Comparison of ENCODE assay signal across 21 mouse cellular contexts in the genomic region with DNA sequence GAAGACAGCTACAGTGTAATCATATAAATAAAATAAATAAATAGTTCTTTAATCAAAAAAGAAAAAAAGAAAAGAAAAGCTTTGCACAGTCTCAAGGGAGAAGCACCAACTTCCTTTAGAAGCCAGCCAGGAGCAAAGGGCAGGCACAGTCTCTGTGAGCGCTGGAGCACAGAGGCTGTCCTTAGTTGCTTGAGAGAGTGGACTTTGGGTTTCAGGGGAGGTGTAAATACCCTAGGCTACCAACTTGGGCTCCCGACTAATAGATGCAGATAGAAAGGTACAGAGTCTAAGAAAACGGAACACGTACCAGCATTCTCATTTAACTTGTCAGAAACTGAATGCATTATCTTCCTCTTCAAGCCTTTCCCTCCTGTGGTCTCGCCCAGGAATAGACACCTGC. TPM values are rescaled to one million over a fixed set of nuclear protein-coding genes. Genes with fewer than 3 reads are reported as not detected.
A peak's percentile ranks its signal among the peaks of the same experiment; 100 is the strongest.
DNase-seq lines count a peak whose midpoint lies in the region; ATAC-seq lines count a peak whose summit lies in the region.
"Had no signal": no experiment of that assay in that cellular context is flagged by ENCODE, and none has a peak within 500 bp of the region (broad histone marks: within the 10 kb centered on the region; RNA-seq: fewer than 3 reads in every experiment).

No protein-coding gene starts in this region.

- H3K9ac ChIP-seq in embryonic facial prominence, embryonic 11.5 days (replicated peaks; ENCODE audit: low read length) = peak overlapping the region; percentile 19; the same call in 1 of the 2 replicates
- H3K9ac ChIP-seq in neural tube, embryonic 12.5 days = no peak overlapping the region
- H3K9ac ChIP-seq in kidney, embryonic 16.5 days (replicated peaks; ENCODE audit: low read length) = 0 out of 2 replicates have a peak overlapping the region, but pooled peaks have one; percentile 76
- no peak overlapping the region for H3K9ac ChIP-seq in hindbrain, embryonic 11.5 days (ENCODE audit: low read depth, low read length)
- H3K9ac ChIP-seq: midbrain, embryonic 13.5 days had no signal

- no peak for DNase-seq in embryonic facial prominence, embryonic 11.5 days (ENCODE audit: low spot score)
- DNase-seq in embryonic facial prominence, embryonic 10.5 days (ENCODE audit: low spot score) = no peak
- DNase-seq in neural tube, embryonic 10.5 days (ENCODE audit: extremely low spot score, low spot score) = no peak
- peak; percentile 73 for DNase-seq in yolk sac, embryonic 10.5 days (ENCODE audit: low spot score)
- no peak for DNase-seq in hindbrain, embryonic 11.5 days (ENCODE audit: low spot score)
- DNase-seq: adrenal gland, postnatal 14 days; cerebellum, adult 18-20 months; heart, postnatal 10 days; layer of hippocampus, postnatal 36 days; lung, embryonic 14.5 days; lung, postnatal 4 days; right cerebral cortex, postnatal 14 days had no signal

- H3K4me3 ChIP-seq in embryonic facial prominence, embryonic 11.5 days (ENCODE audit: low read depth, low read length) = no peak overlapping the region
- H3K4me3 ChIP-seq in embryonic facial prominence, embryonic 10.5 days = no peak overlapping the region
- no peak overlapping the region for H3K4me3 ChIP-seq in neural tube, embryonic 12.5 days
- H3K4me3 ChIP-seq in kidney, embryonic 16.5 days (ENCODE audit: low read length) = no peak overlapping the region
- H3K4me3 ChIP-seq in hindbrain, embryonic 11.5 days (ENCODE audit: low read depth, low read length) = no peak overlapping the region

- H3K9me3 ChIP-seq in embryonic facial prominence, embryonic 11.5 days (replicated peaks; ENCODE audit: control insufficient read depth, low read length) = no peaks in the 10 kb centered on the region
- H3K9me3 ChIP-seq in embryonic facial prominence, embryonic 10.5 days = no peaks in the 10 kb centered on the region
- H3K9me3 ChIP-seq in neural tube, embryonic 12.5 days = no peaks in the 10 kb centered on the region
- no peaks in the 10 kb centered on the region for H3K9me3 ChIP-seq in kidney, embryonic 16.5 days (ENCODE audit: low read length)
- H3K9me3 ChIP-seq in hindbrain, embryonic 11.5 days (ENCODE audit: control insufficient read depth, low read length) = no peaks in the 10 kb centered on the region
- H3K9me3 ChIP-seq: forebrain, embryonic 12.5 days; heart, embryonic 10.5 days; midbrain, embryonic 13.5 days; neural tube, embryonic 13.5 days had no signal

- 0 out of 2 replicates have a peak, but pooled peaks cover 3% of the 10 kb centered on the region for H3K36me3 ChIP-seq in embryonic facial prominence, embryonic 11.5 days (replicated peaks; ENCODE audit: control insufficient read depth, insufficient read depth, low read depth, low read length)
- peaks cover 24% of the 10 kb centered on the region for H3K36me3 ChIP-seq in embryonic facial prominence, embryonic 10.5 days (replicated peaks)
- H3K36me3 ChIP-seq in neural tube, embryonic 12.5 days = peaks cover 16% of the 10 kb centered on the region
- peaks cover 18% of the 10 kb centered on the region for H3K36me3 ChIP-seq in kidney, embryonic 16.5 days (ENCODE audit: insufficient read depth, low read length)
- no peaks in the 10 kb centered on the region for H3K36me3 ChIP-seq in hindbrain, embryonic 11.5 days (ENCODE audit: control insufficient read depth, insufficient read depth, low read length)

- whole genome bisulfite sequencing in embryonic facial prominence, embryonic 11.5 days = 63% methylated on average over 5 of the region's 5 CpGs
- 70% methylated on average over 5 of the region's 5 CpGs for WGBS in embryonic facial prominence, embryonic 10.5 days
- 80% methylated on average over 5 of the region's 5 CpGs for WGBS in neural tube, embryonic 12.5 days
- 68% methylated on average over 5 of the region's 5 CpGs for WGBS in kidney, embryonic 16.5 days
- WGBS in hindbrain, embryonic 11.5 days = 69% methylated on average over 5 of the region's 5 CpGs

- peaks cover 3% of the 10 kb centered on the region for H3K27me3 ChIP-seq in embryonic facial prominence, embryonic 11.5 days (ENCODE audit: control insufficient read depth, insufficient read depth, low read length)
- peaks cover 37% of the 10 kb centered on the region for H3K27me3 ChIP-seq in embryonic facial prominence, embryonic 10.5 days (replicated peaks; ENCODE audit: low read depth, poor library complexity, severe bottlenecking)
- H3K27me3 ChIP-seq in neural tube, embryonic 12.5 days (replicated peaks) = no peaks in the 10 kb centered on the region
- H3K27me3 ChIP-seq in kidney, embryonic 16.5 days (ENCODE audit: insufficient read depth, low read length) = no peaks in the 10 kb centered on the region
- 0 out of 2 replicates have a peak, but pooled peaks cover 8% of the 10 kb centered on the region for H3K27me3 ChIP-seq in hindbrain, embryonic 11.5 days (ENCODE audit: control insufficient read depth, insufficient read depth, low read length)

- ATAC-seq in embryonic facial prominence, embryonic 11.5 days (replicated peaks; ENCODE audit: insufficient number of reproducible peaks, low FRiP score, low TSS enrichment, low read depth) = no peak
- no peak for ATAC-seq in neural tube, embryonic 12.5 days (ENCODE audit: low FRiP score, low read depth)
- no peak for ATAC-seq in kidney, embryonic 16.5 days (ENCODE audit: low FRiP score, low TSS enrichment)
- ATAC-seq in erythroblast, adult 5-6 weeks (replicated peaks; ENCODE audit: low FRiP score, poor library complexity, severe bottlenecking) = no peak
- ATAC-seq in hindbrain, embryonic 11.5 days (ENCODE audit: low FRiP score) = no peak

- no peak overlapping the region for H3K27ac ChIP-seq in embryonic facial prominence, embryonic 11.5 days (replicated peaks; ENCODE audit: low read depth, low read length)
- no peak overlapping the region for H3K27ac ChIP-seq in embryonic facial prominence, embryonic 10.5 days (replicated peaks)
- no peak overlapping the region for H3K27ac ChIP-seq in neural tube, embryonic 12.5 days
- peak overlapping the region; percentile 88 for H3K27ac ChIP-seq in kidney, embryonic 16.5 days (ENCODE audit: low read length)
- no peak overlapping the region for H3K27ac ChIP-seq in hindbrain, embryonic 11.5 days (ENCODE audit: low read depth, low read length)
- H3K27ac ChIP-seq: hindbrain, embryonic 14.5 days had no signal

- no peaks in the 10 kb centered on the region for H3K4me1 ChIP-seq in embryonic facial prominence, embryonic 11.5 days (ENCODE audit: control insufficient read depth, insufficient read depth, low read length)
- peaks cover 34% of the 10 kb centered on the region for H3K4me1 ChIP-seq in embryonic facial prominence, embryonic 10.5 days
- peaks cover 12% of the 10 kb centered on the region for H3K4me1 ChIP-seq in neural tube, embryonic 12.5 days
- peaks cover 28% of the 10 kb centered on the region for H3K4me1 ChIP-seq in kidney, embryonic 16.5 days (ENCODE audit: insufficient read depth, low read length)
- H3K4me1 ChIP-seq in hindbrain, embryonic 11.5 days (replicated peaks; ENCODE audit: control insufficient read depth, insufficient read depth, low read length) = no peaks in the 10 kb centered on the region; the same call in 1 of the 2 replicates

- H3K4me2 ChIP-seq in embryonic facial prominence, embryonic 11.5 days (ENCODE audit: low read depth, low read length) = no peak overlapping the region
- H3K4me2 ChIP-seq in neural tube, embryonic 12.5 days (replicated peaks) = peak overlapping the region; percentile 85; the same call in 1 of the 2 replicates
- 0 out of 2 replicates have a peak overlapping the region, but pooled peaks have one; percentile 92 for H3K4me2 ChIP-seq in kidney, embryonic 16.5 days (replicated peaks; ENCODE audit: low read depth, low read length)
- H3K4me2 ChIP-seq in hindbrain, embryonic 11.5 days (replicated peaks; ENCODE audit: low read depth, low read length) = no peak overlapping the region

RNA-seq across cellular contexts. Expression of gene Cgref1, which starts 3.2 kb away (rescaled TPM):
- polyA plus RNA-seq in embryonic facial prominence, embryonic 11.5 days (2014; fragmentation: Nextera tagmentation; extraction: Ambion mirVana) = 3.7 and 4.4 TPM in 2 replicates
- 2.2 and 3.2 TPM in 2 replicates for polyA plus RNA-seq in embryonic facial prominence, embryonic 10.5 days (2016; fragmentation: Nextera tagmentation; extraction: Ambion mirVana)
- 15.9 and 17.7 TPM in 2 replicates for polyA plus RNA-seq in neural tube, embryonic 12.5 days (2016; fragmentation: Nextera tagmentation; extraction: Ambion mirVana)
- polyA plus RNA-seq in kidney, embryonic 16.5 days (2015; fragmentation: Nextera tagmentation; extraction: Ambion mirVana) = 17.9 and 20.3 TPM in 2 replicates
- total RNA-seq in erythroblast, adult 5-6 weeks (2015; ENCODE audit: low replicate concordance) = not detected in 2 replicates
- not detected in 2 replicates for total RNA-seq in erythroblast, adult 5-6 weeks (2017; ENCODE audit: low replicate concordance)
- polyA plus RNA-seq in hindbrain, embryonic 11.5 days (2014; fragmentation: Nextera tagmentation; extraction: Ambion mirVana) = 6.9 and 7.6 TPM in 2 replicates
- total RNA-seq: common myeloid progenitor, adult 5-6 weeks had no signal

RNA-seq across cellular contexts. Expression of gene Preb, which starts 11.5 kb away (rescaled TPM):
- 88.2 and 95.1 TPM in 2 replicates for polyA plus RNA-seq in embryonic facial prominence, embryonic 11.5 days (2014; fragmentation: Nextera tagmentation; extraction: Ambion mirVana)
- polyA plus RNA-seq in embryonic facial prominence, embryonic 10.5 days (2016; fragmentation: Nextera tagmentation; extraction: Ambion mirVana) = 142 and 150 TPM in 2 replicates
- 128 and 130 TPM in 2 replicates for polyA plus RNA-seq in neural tube, embryonic 12.5 days (2016; fragmentation: Nextera tagmentation; extraction: Ambion mirVana)
- 172 TPM in 2 replicates for polyA plus RNA-seq in kidney, embryonic 16.5 days (2015; fragmentation: Nextera tagmentation; extraction: Ambion mirVana)
- total RNA-seq in erythroblast, adult 5-6 weeks (2015; ENCODE audit: low replicate concordance) = 12.7 and 21.9 TPM in 2 replicates
- total RNA-seq in erythroblast, adult 5-6 weeks (2017; ENCODE audit: low replicate concordance) = 10.6 and 27.0 TPM in 2 replicates
- 96.7 and 99.1 TPM in 2 replicates for polyA plus RNA-seq in hindbrain, embryonic 11.5 days (2014; fragmentation: Nextera tagmentation; extraction: Ambion mirVana)

RNA-seq across cellular contexts. Expression of gene Tcf23, which starts 19.8 kb away (rescaled TPM):
- polyA plus RNA-seq in embryonic facial prominence, embryonic 11.5 days (2014; fragmentation: Nextera tagmentation; extraction: Ambion mirVana) = not detected in 2 replicates
- not detected in 2 replicates for polyA plus RNA-seq in embryonic facial prominence, embryonic 10.5 days (2016; fragmentation: Nextera tagmentation; extraction: Ambion mirVana)
- polyA plus RNA-seq in neural tube, embryonic 12.5 days (2016; fragmentation: Nextera tagmentation; extraction: Ambion mirVana) = not detected in 2 replicates
- 1.9 and 2.2 TPM in 2 replicates for polyA plus RNA-seq in kidney, embryonic 16.5 days (2015; fragmentation: Nextera tagmentation; extraction: Ambion mirVana)
- total RNA-seq in erythroblast, adult 5-6 weeks (2015; ENCODE audit: low replicate concordance) = not detected in 2 replicates
- not detected in 2 replicates for total RNA-seq in erythroblast, adult 5-6 weeks (2017; ENCODE audit: low replicate concordance)
- not detected in 2 replicates for polyA plus RNA-seq in hindbrain, embryonic 11.5 days (2014; fragmentation: Nextera tagmentation; extraction: Ambion mirVana)
- total RNA-seq: common myeloid progenitor, adult 5-6 weeks had no signal
- polyA plus RNA-seq: forebrain, embryonic 12.5 days; midbrain, embryonic 13.5 days; neural tube, embryonic 13.5 days had no signal

RNA-seq across cellular contexts. Expression of gene Khk, which starts 27.4 kb away (rescaled TPM):
- polyA plus RNA-seq in embryonic facial prominence, embryonic 11.5 days (2014; fragmentation: Nextera tagmentation; extraction: Ambion mirVana) = 9.2 and 9.9 TPM in 2 replicates
- polyA plus RNA-seq in embryonic facial prominence, embryonic 10.5 days (2016; fragmentation: Nextera tagmentation; extraction: Ambion mirVana) = 8.1 and 9.9 TPM in 2 replicates
- polyA plus RNA-seq in neural tube, embryonic 12.5 days (2016; fragmentation: Nextera tagmentation; extraction: Ambion mirVana) = 6.7 and 8.6 TPM in 2 replicates
- 38.8 and 41.4 TPM in 2 replicates for polyA plus RNA-seq in kidney, embryonic 16.5 days (2015; fragmentation: Nextera tagmentation; extraction: Ambion mirVana)
- total RNA-seq in erythroblast, adult 5-6 weeks (2015; ENCODE audit: low replicate concordance) = 8.1 and 14.4 TPM in 2 replicates
- 9.2 and 12.4 TPM in 2 replicates for total RNA-seq in erythroblast, adult 5-6 weeks (2017; ENCODE audit: low replicate concordance)
- polyA plus RNA-seq in hindbrain, embryonic 11.5 days (2014; fragmentation: Nextera tagmentation; extraction: Ambion mirVana) = 4.2 and 7.8 TPM in 2 replicates

RNA-seq across cellular contexts. Expression of gene Emilin1, which starts 35.4 kb away (rescaled TPM):
- 79.7 and 95.4 TPM in 2 replicates for polyA plus RNA-seq in embryonic facial prominence, embryonic 11.5 days (2014; fragmentation: Nextera tagmentation; extraction: Ambion mirVana)
- 158 and 162 TPM in 2 replicates for polyA plus RNA-seq in embryonic facial prominence, embryonic 10.5 days (2016; fragmentation: Nextera tagmentation; extraction: Ambion mirVana)
- 63.7 and 75.3 TPM in 2 replicates for polyA plus RNA-seq in neural tube, embryonic 12.5 days (2016; fragmentation: Nextera tagmentation; extraction: Ambion mirVana)
- polyA plus RNA-seq in kidney, embryonic 16.5 days (2015; fragmentation: Nextera tagmentation; extraction: Ambion mirVana) = 335 and 366 TPM in 2 replicates
- total RNA-seq in erythroblast, adult 5-6 weeks (2015; ENCODE audit: low replicate concordance) = 16.9 and 28.8 TPM in 2 replicates
- 6.5 and 8.1 TPM in 2 replicates for total RNA-seq in erythroblast, adult 5-6 weeks (2017; ENCODE audit: low replicate concordance)
- 46.0 and 48.5 TPM in 2 replicates for polyA plus RNA-seq in hindbrain, embryonic 11.5 days (2014; fragmentation: Nextera tagmentation; extraction: Ambion mirVana)

Comparison
In these comparisons a context has a peak if more than half of its experiments do, and no peak if none do; other contexts are left out.
1. H3K4me2 ChIP-seq: peak in neural tube, embryonic 12.5 days (single experiment) and kidney, embryonic 16.5 days (single experiment); none in embryonic facial prominence, embryonic 11.5 days (single experiment) and hindbrain, embryonic 11.5 days (single experiment).
2. H3K9ac ChIP-seq: peak in embryonic facial prominence, embryonic 11.5 days (single experiment) and kidney, embryonic 16.5 days (single experiment); none in neural tube, embryonic 12.5 days (single experiment) and hindbrain, embryonic 11.5 days (single experiment).